ENCODE assay signal across 10 mouse cellular contexts in genomic region chr9:66708816-66709555, GRCm38 (mm10). TPM values are rescaled to one million over a fixed set of nuclear protein-coding genes. Genes with fewer than 3 reads are reported as not detected.
DNase-seq lines count a peak whose midpoint lies in the region; ATAC-seq lines count a peak whose summit lies in the region.
"Had no signal": no experiment of that assay in that cellular context is flagged by ENCODE, and none has a peak within 500 bp of the region (broad histone marks: within the 10 kb centered on the region; RNA-seq: fewer than 3 reads in every experiment).

No protein-coding gene starts in this region.

- no peaks in the 10 kb centered on the region for H3K36me3 ChIP-seq in kidney, embryonic 15.5 days
- H3K36me3 ChIP-seq: midbrain, embryonic 15.5 days had no signal

- H3K4me1 ChIP-seq in brown adipose tissue, adult 24 weeks (ENCODE audit: control insufficient read depth, insufficient read depth, insufficient read length, low read length), result peaks cover 7% of the 10 kb centered on the region
- H3K4me1 ChIP-seq in kidney, embryonic 15.5 days, result peaks cover 35% of the 10 kb centered on the region

- no peak overlapping the region for H3K4me3 ChIP-seq in brown adipose tissue, adult 24 weeks (ENCODE audit: insufficient read depth, low read depth, low read length)
- H3K4me3 ChIP-seq in kidney, embryonic 15.5 days (replicated peaks), result no peak overlapping the region
- H3K4me3 ChIP-seq: midbrain, embryonic 15.5 days had no signal

- intact Hi-C loops in heart, postnatal 10 days (cut with DNase I), result loop anchor here (5.0 kb wide), 2 partner anchors 78 to 123 kb away; partner anchors contain the start of gene Aph1c
- intact Hi-C loops in heart, postnatal 25 days (cut with DNase I), result loop anchor here (5.0 kb wide), 3 partner anchors 78 to 228 kb away; partner anchors contain the start of gene Fbxl22

- no peak overlapping the region for H3K9ac ChIP-seq in kidney, embryonic 15.5 days
- H3K9ac ChIP-seq: lung, embryonic 14.5 days; midbrain, embryonic 15.5 days had no signal

- H3K27me3 ChIP-seq in kidney, embryonic 15.5 days, result peaks cover 21% of the 10 kb centered on the region

- ATAC-seq in kidney, embryonic 15.5 days (replicated peaks; ENCODE audit: low FRiP score), result peak; percentile 30; the same call in 1 of the 2 replicates
- ATAC-seq: midbrain, embryonic 15.5 days had no signal

- no peaks in the 10 kb centered on the region for H3K9me3 ChIP-seq in kidney, embryonic 15.5 days (replicated peaks)
- H3K9me3 ChIP-seq: midbrain, embryonic 15.5 days had no signal

- DNase-seq in heart, postnatal 10 days, result peak; percentile 40 to 46
- DNase-seq in heart, postnatal 25 days (ENCODE audit: low spot score), result no peak
- peak; percentile 13 for DNase-seq in 3T3-L1 (ENCODE audit: low read depth, low spot score)
- no peak for DNase-seq in layer of hippocampus, adult 9-11 months
- no peak for DNase-seq in layer of hippocampus, adult 8-10 months (ENCODE audit: low spot score in 2 of 2)
- DNase-seq: embryo, embryonic 11 days; lung, embryonic 14.5 days had no signal

- 0 out of 2 replicates have a peak overlapping the region, but pooled peaks have one; percentile 8 for H3K4me2 ChIP-seq in kidney, embryonic 15.5 days
- H3K4me2 ChIP-seq: lung, embryonic 14.5 days; midbrain, embryonic 15.5 days had no signal

- peak overlapping the region; percentile 16; the same call in 1 of the 2 replicates for H3K27ac ChIP-seq in brown adipose tissue, adult 24 weeks (replicated peaks; ENCODE audit: low read depth, low read length)
- H3K27ac ChIP-seq in kidney, embryonic 15.5 days, result peak overlapping the region; percentile 15; the same call in 1 of the 2 replicates
- H3K27ac ChIP-seq: midbrain, embryonic 15.5 days had no signal

- 32% methylated on average over 12 of the region's 12 CpGs for WGBS in kidney, embryonic 15.5 days

RNA-seq across cellular contexts. Expression of gene Car12, which starts 4.5 kb away (rescaled TPM):
- under 1 TPM; 0.17 to 0.31 TPM for total RNA-seq in heart, postnatal 10 days (2021)
- not detected for total RNA-seq in heart, postnatal 25 days (2021)
- polyA plus RNA-seq in brown adipose tissue, adult 24 weeks (2012; ENCODE audit: insufficient read depth, insufficient read length, missing spikeins), result 0.99 TPM in 1 of 2 replicates, not detected in the other
- 14.5 and 15.6 TPM in 2 replicates for polyA plus RNA-seq in kidney, embryonic 15.5 days (2015; fragmentation: Nextera tagmentation; extraction: Ambion mirVana)
- total RNA-seq in layer of hippocampus, adult 8-10 months (2022), result 10 to 100 TPM; 33.8 to 56.2 (median 43.3) TPM

Comparison
In these comparisons a context has a peak if more than half of its experiments do, and no peak if none do; other contexts are left out.
1. DNase-seq: peak in heart, postnatal 10 days (2 of 2) and 3T3-L1 (single experiment); none in heart, postnatal 25 days (single experiment), layer of hippocampus, adult 9-11 months (single experiment) and layer of hippocampus, adult 8-10 months (0 of 2).
2. RNA of gene Car12, which starts 4.5 kb away (total RNA-seq): 33.8 to 56.2 TPM in layer of hippocampus, adult 8-10 months; 0.17 to 0.31 TPM in heart, postnatal 10 days and not detected in heart, postnatal 25 days; every median in the first group is over 10 times any median in the second.